ENCODE assay signal across 8 mouse cellular contexts in the genomic region with DNA sequence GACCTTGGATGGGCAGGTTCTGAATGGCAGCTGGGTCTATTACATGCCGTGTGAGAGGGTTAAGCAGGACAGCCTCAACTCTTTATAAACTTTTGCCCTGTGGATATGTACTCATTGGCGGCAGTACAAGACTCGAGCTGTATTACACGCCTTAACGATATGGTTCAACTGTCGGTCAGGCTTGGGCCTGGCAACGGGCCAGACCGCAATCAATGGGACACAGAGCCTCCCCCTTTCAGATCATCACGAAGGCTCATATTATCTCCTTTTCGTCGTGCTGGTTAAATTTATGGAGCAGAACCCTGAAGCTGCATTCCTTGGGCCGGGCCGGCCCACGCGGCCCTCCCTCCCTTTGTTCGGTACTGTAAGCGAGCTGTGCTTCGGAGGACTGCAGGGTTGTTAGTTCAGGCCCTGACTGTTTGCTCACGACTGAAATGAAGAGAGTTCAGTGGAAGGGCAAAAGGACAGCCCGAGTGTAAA.
DNase-seq lines count a peak whose midpoint lies in the region; ATAC-seq lines count a peak whose summit lies in the region.

No protein-coding gene starts in this region.

- H3K9me3 ChIP-seq in forebrain, embryonic 13.5 days (replicated peaks): no peaks in the 10 kb centered on the region
- no peaks in the 10 kb centered on the region for H3K9me3 ChIP-seq in hindbrain, embryonic 13.5 days
- no peaks in the 10 kb centered on the region for H3K9me3 ChIP-seq in midbrain, embryonic 16.5 days (replicated peaks; ENCODE audit: control insufficient read depth, low read length, poor library complexity, severe bottlenecking)

- H3K27ac ChIP-seq in forebrain, embryonic 13.5 days: no peak overlapping the region
- H3K27ac ChIP-seq in hindbrain, embryonic 13.5 days: peak overlapping the region; percentile 61
- no peak overlapping the region for H3K27ac ChIP-seq in midbrain, embryonic 16.5 days (ENCODE audit: low read length)

- H3K36me3 ChIP-seq in forebrain, embryonic 13.5 days (ENCODE audit: poor library complexity, severe bottlenecking): no peaks in the 10 kb centered on the region; the same call in 1 of the 2 replicates
- 0 out of 2 replicates have a peak, but pooled peaks cover 3% of the 10 kb centered on the region for H3K36me3 ChIP-seq in hindbrain, embryonic 13.5 days
- H3K36me3 ChIP-seq in midbrain, embryonic 16.5 days (ENCODE audit: control insufficient read depth, insufficient read depth, low read length): no peaks in the 10 kb centered on the region

- ATAC-seq in forebrain, embryonic 13.5 days: peak; percentile 66
- ATAC-seq in hindbrain, embryonic 13.5 days (ENCODE audit: low FRiP score): peak; percentile 84
- ATAC-seq in midbrain, embryonic 16.5 days: peak; percentile 59; the same call in 1 of the 2 replicates

- no peak overlapping the region for H3K9ac ChIP-seq in forebrain, embryonic 13.5 days
- no peak overlapping the region for H3K9ac ChIP-seq in hindbrain, embryonic 13.5 days
- no peak overlapping the region for H3K9ac ChIP-seq in midbrain, embryonic 16.5 days (ENCODE audit: low read depth, low read length)

- WGBS in forebrain, embryonic 13.5 days: 35% methylated on average over 20 of the region's 20 CpGs
- WGBS in hindbrain, embryonic 13.5 days: 30% methylated on average over 20 of the region's 20 CpGs
- 50% methylated on average over 20 of the region's 20 CpGs for WGBS in midbrain, embryonic 16.5 days

- peak; percentile 96 for DNase-seq in 3T3-L1 (ENCODE audit: low read depth, low spot score)
- DNase-seq in adrenal gland, adult (ENCODE audit: inconsistent age in 2 of 2, low spot score in 1 of 2): peak; percentile 80 to 85
- DNase-seq in liver: peak; percentile 74
- peak; percentile 68 for DNase-seq in urinary bladder, postnatal 10 days (ENCODE audit: low spot score)
- DNase-seq in cerebellum, adult 18-20 months: no peak

- H3K27me3 ChIP-seq in forebrain, embryonic 13.5 days: no peaks in the 10 kb centered on the region
- no peaks in the 10 kb centered on the region for H3K27me3 ChIP-seq in hindbrain, embryonic 13.5 days
- no peaks in the 10 kb centered on the region for H3K27me3 ChIP-seq in midbrain, embryonic 16.5 days (ENCODE audit: control insufficient read depth, insufficient read depth, low read depth, low read length)

- H3K4me3 ChIP-seq in forebrain, embryonic 13.5 days: no peak overlapping the region
- H3K4me3 ChIP-seq in hindbrain, embryonic 13.5 days: no peak overlapping the region
- H3K4me3 ChIP-seq in midbrain, embryonic 16.5 days (ENCODE audit: low read depth, low read length): no peak overlapping the region

- peaks cover 15% of the 10 kb centered on the region for H3K4me1 ChIP-seq in forebrain, embryonic 13.5 days
- peaks cover 29% of the 10 kb centered on the region for H3K4me1 ChIP-seq in hindbrain, embryonic 13.5 days (replicated peaks)
- H3K4me1 ChIP-seq in midbrain, embryonic 16.5 days (ENCODE audit: control insufficient read depth, insufficient read depth, low read length): no peaks in the 10 kb centered on the region

- H3K4me2 ChIP-seq in forebrain, embryonic 13.5 days: no peak overlapping the region
- H3K4me2 ChIP-seq in hindbrain, embryonic 13.5 days: no peak overlapping the region
- no peak overlapping the region for H3K4me2 ChIP-seq in midbrain, embryonic 16.5 days (ENCODE audit: low read length)

Comparison
In these comparisons a context has a peak if more than half of its experiments do, and no peak if none do; other contexts are left out.
1. DNase-seq: peak in 3T3-L1 (single experiment), adrenal gland, adult (2 of 2), liver (single experiment) and urinary bladder, postnatal 10 days (single experiment); none in cerebellum, adult 18-20 months (0 of 2).
2. Peak in every context shown above with its lines, with median percentiles within 50 percentile points of each other: ATAC-seq.